Mouse (Mus musculus) spleen, adult 2 months (tissue): Measurements from ENCODE around the gene Trim41. TPM values are rescaled to one million over a fixed set of nuclear protein-coding genes. Genes with fewer than 3 reads are reported as not detected.

Experiments
- DNase-seq, 2 experiments: peaks; one replicate each; pipeline versions ENCODE4 v3.0.0 to v3.0.0-alpha.2; 2012 to 2021; ENCODE audit warnings: low spot score in 2 of 2, low read depth in 1 of 2
- H3K27ac ChIP-seq: fragments of 200-500 bp; 2 replicates; pipeline ENCODE4 v1.5.1; 2012; ENCODE audit warnings: low read length, inconsistent platforms; ENCODE audit not compliant: insufficient read depth
- H3K27me3 ChIP-seq: fragments of 200-500 bp; 2 replicates; pipeline ENCODE4 v1.6.1; 2012; ENCODE audit warnings: mild to moderate bottlenecking, moderate library complexity, low read length, inconsistent platforms; ENCODE audit not compliant: control insufficient read depth, insufficient read depth
- H3K36me3 ChIP-seq: fragments of 200-500 bp; 2 replicates; pipeline ENCODE4 v1.6.1; 2012; ENCODE audit warnings: mild to moderate bottlenecking, low read length, inconsistent platforms; ENCODE audit not compliant: control insufficient read depth, insufficient read depth
- H3K4me1 ChIP-seq: fragments of 200-500 bp; 2 replicates; pipeline ENCODE4 v1.6.1; 2011; ENCODE audit warnings: inconsistent platforms; ENCODE audit not compliant: control insufficient read depth, insufficient read depth, insufficient read length
- H3K4me3 ChIP-seq: fragments of 200-500 bp; 2 replicates; pipeline ENCODE4 v1.5.1; 2011; ENCODE audit warnings: mild to moderate bottlenecking, inconsistent platforms; ENCODE audit not compliant: insufficient read depth, insufficient read length; ENCODE audit errors: extremely low read depth
- CTCF ChIP-seq: fragments of 200-500 bp; IDR thresholded peaks from 2 replicates; pipeline ENCODE4 v1.5.1; 2011; ENCODE audit warnings: mild to moderate bottlenecking, inconsistent platforms; ENCODE audit not compliant: insufficient read depth, insufficient read length, insufficient replicate concordance; ENCODE audit errors: extremely low read depth
- POLR2A ChIP-seq: fragments of 200-500 bp; IDR thresholded peaks from 2 replicates; pipeline ENCODE4 v1.6.1; 2011; ENCODE audit warnings: low read depth, low read length, inconsistent platforms
- WGBS: fragments of 180-500 bp; shearing (Covaris S2); methylation state at CpG from one replicate; pipeline ENCODE4 v1.1.7; 2018; 5-methylcytosine and 5-hydroxymethylcytosine counted together
- polyA plus RNA-seq: library from polyadenylated mRNA; depleted of rRNA; stranded (reverse); fragments of >200 nt; gene quantifications from 2 replicates; pipeline ENCODE4 v1.2.3, GENCODE M21; 2012; rRNA removed

Gene Trim41
- polyA plus RNA-seq, 1 experiment: 24.7 TPM

DNA sequence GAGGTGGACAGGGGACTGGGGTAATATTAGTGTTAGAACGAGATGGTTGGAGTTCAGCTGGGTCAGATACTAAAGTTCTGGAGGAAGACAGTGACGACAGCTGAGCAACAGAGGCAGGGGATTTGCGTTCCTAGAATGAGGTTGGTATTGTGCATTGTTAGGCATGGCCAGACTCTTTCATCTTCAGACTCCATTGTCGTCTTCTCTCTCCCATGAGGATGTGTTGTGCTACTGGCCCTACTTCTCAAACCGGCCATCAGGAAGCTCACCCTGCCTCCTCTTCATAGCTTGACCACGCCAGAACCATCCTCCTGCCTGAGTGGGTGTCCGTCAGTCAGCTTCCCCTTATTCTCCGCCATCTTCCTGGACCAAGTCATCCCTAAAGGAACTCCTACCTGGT lies 58.1 kb downstream of the Trim41 start:
- 76% methylated on average over 8 of the region's 8 CpGs for WGBS
- Histone ChIP-seq H3K4me3 (no peak overlapping the region), H3K4me1 (no peaks in the 10 kb centered on the region), H3K27ac (no peak overlapping the region), H3K27me3 (no peaks in the 10 kb centered on the region), H3K36me3 (no peaks in the 10 kb centered on the region)
- no peak for TF ChIP-seq POLR2A
- no peak for TF ChIP-seq CTCF
- no peak for DNase-seq

Other genes starting within 250 kb of the Trim41 start
- 2,204 and 3,047 TPM in 2 replicates for gene Rack1, start 17.0 kb downstream of the Trim41 start, polyA plus RNA-seq
- gene Trim7, start 8.8 kb upstream of the Trim41 start, polyA plus RNA-seq: 53.6 and 63.6 TPM in 2 replicates
- 3.9 and 6.1 TPM in 2 replicates for gene Gm12184, start 9.3 kb upstream of the Trim41 start, polyA plus RNA-seq
- 10.6 and 13.0 TPM in 2 replicates for gene Irgm1, start 54.3 kb upstream of the Trim41 start, polyA plus RNA-seq
- gene Gm5431, start 84.9 kb upstream of the Trim41 start, polyA plus RNA-seq: 0.36 and 0.37 TPM in 2 replicates
- gene Psme2b, start 128.8 kb upstream of the Trim41 start, polyA plus RNA-seq: 8.3 and 12.9 TPM in 2 replicates
- gene Olfr56, start 161.5 kb upstream of the Trim41 start, polyA plus RNA-seq: 0.05 and 0.22 TPM in 2 replicates
- 16.0 and 17.9 TPM in 2 replicates for gene 9930111J21Rik1, start 162.0 kb upstream of the Trim41 start, polyA plus RNA-seq
- gene Gm12185, start 174.9 kb upstream of the Trim41 start, polyA plus RNA-seq: 0.23 and 0.36 TPM in 2 replicates
- gene Tgtp1, start 176.8 kb upstream of the Trim41 start, polyA plus RNA-seq: 2.1 and 2.5 TPM in 2 replicates
- 10.8 and 11.0 TPM in 2 replicates for gene 9930111J21Rik2, start 233.9 kb upstream of the Trim41 start, polyA plus RNA-seq
- 7.1 and 19.6 TPM in 2 replicates for gene Tgtp2, start 246.9 kb upstream of the Trim41 start, polyA plus RNA-seq